Mouse (Mus musculus) limb, embryonic 10.5 days (tissue): ENCODE data around the gene Cog8. TPM values are rescaled to one million over a fixed set of nuclear protein-coding genes. Genes with fewer than 3 reads are reported as not detected.
A peak's percentile ranks its signal among the peaks of the same experiment; 100 is the strongest.
"Not testable (repeated sequence)": the region's sequence is repeated elsewhere in the genome, so short reads cannot be mapped to it uniquely, and the experiment has no call there.

Experiments
- DNase-seq: peaks from one replicate; pipeline ENCODE4 v3.0.0-alpha.2; 2017; ENCODE audit warnings: low spot score
- H3K27ac ChIP-seq: fragments of 300-500 bp; sonication (generic); 2 replicates; pipeline ENCODE4 v1.5.1; 2016; ENCODE audit warnings: mild to moderate bottlenecking
- H3K27me3 ChIP-seq: fragments of 300-500 bp; sonication (generic); 2 replicates; pipeline ENCODE4 v1.6.1; 2016; ENCODE audit warnings: low read depth, mild to moderate bottlenecking; ENCODE audit not compliant: poor library complexity, severe bottlenecking
- H3K36me3 ChIP-seq: fragments of 300-500 bp; sonication (generic); 2 replicates; pipeline ENCODE4 v1.6.1; 2016; ENCODE audit warnings: mild to moderate bottlenecking, moderate library complexity
- H3K4me1 ChIP-seq: fragments of 300-500 bp; sonication (generic); 2 replicates; pipeline ENCODE4 v1.6.1; 2016
- H3K4me3 ChIP-seq: fragments of 300-500 bp; sonication (generic); 2 replicates; pipeline ENCODE4 v1.5.1; 2016; ENCODE audit warnings: mild to moderate bottlenecking, moderate library complexity
- H3K9me3 ChIP-seq: fragments of 300-500 bp; sonication (generic); replicated peaks from 2 replicates; pipeline ENCODE4 v1.6.1; 2016; ENCODE audit warnings: mild to moderate bottlenecking
- WGBS: fragments of 180-500 bp; shearing (Covaris S2); methylation state at CpG from one replicate; pipeline ENCODE4 v1.1.7; 2016; 5-methylcytosine and 5-hydroxymethylcytosine counted together
- polyA plus RNA-seq: library from polyadenylated mRNA; unstranded; fragments of >200 nt; fragmentation: Nextera tagmentation; extraction: Ambion mirVana; gene quantifications from 2 replicates; pipeline ENCODE4 v1.2.1, GENCODE M21; 2016

The Cog8 gene
- polyA plus RNA-seq, 1 experiment from 2014 or later, result 46.1 TPM

DNA sequence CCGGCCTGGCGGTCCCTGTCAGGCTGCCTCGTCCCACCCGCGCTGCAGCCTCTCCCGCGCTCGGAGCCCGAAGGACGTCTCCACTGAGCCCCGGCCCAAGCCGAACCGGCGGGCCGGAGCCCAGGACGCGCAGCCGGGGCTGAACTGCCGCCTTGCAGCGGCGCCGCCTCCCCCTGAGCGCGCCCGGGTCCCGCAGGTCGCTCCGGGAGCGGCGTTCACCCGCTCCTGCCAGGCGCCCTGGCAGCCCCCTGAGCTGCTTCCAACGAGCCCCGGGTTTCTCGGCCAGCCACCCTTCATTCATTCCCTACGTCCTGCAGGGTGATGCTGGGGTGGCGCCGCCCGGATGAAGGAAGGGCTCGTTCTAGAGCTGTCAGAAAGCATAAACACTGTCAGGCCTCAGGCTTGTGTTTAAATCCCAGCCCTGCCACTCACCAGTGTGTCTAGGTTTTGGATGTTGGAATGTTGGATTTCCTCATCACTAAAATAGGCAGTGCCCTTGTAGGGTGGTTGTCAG, 24.9 kb downstream of the Cog8 start:
- WGBS, result under 1% methylated on average over 40 of the region's 40 CpGs
- H3K27me3 ChIP-seq, result no peaks in the 10 kb centered on the region
- H3K27ac ChIP-seq, result peak overlapping the region; percentile 91
- peaks cover 25% of the 10 kb centered on the region for H3K4me1 ChIP-seq
- H3K4me3 ChIP-seq, result peak overlapping the region; percentile 98
- DNase-seq, result no peak
- no peaks in the 10 kb centered on the region for H3K9me3 ChIP-seq
- peaks cover 13% of the 10 kb centered on the region for H3K36me3 ChIP-seq

DNA sequence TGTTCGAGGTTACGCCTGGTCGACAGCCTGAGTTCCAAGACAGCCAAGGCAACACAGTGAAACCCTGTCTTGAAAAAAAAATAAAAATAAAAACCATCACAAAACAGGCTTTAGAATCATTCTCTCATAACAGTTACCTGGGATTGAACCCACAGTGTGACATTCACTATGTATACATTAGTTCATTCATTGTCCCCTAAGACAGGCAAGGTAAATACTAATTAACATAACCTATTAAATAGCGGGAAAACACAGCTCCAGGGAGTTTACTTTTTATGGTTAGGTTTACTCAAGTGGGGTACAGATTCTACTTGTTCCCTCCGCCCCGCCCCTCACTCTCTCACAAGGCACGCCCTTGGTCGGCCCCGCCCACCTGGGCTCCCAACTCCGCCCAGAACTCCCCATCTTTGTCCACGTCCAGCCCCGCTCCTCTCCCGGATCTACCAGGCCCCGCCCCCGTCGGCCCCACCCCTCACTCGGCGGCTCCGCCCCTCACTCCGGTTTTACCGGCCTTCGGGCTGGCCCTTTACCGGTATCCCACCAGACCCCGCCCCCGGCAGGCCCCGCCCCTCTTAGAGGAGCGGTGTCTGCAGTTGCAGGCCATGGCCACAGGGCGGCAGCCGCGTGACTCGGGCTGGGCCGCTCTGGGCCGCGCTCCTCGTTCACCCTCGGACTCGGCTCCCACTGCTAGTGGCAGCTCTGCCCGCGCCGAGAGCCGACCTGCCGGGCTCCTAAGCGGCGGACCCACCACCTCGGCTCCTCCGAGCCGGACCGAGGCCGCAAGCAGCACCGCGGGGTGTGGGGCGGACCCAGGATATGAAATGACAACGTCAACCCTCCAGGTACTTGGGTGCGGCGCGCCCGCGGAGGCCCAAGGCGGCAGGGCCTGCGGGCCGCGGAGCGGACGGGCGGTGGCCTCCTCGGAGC, 25.6 kb downstream of the Cog8 start, which contains the start of gene Vps4a:
Vps4a (plus strand) TSS at position 573 of the 927 bp plus-strand sequence.
- H3K27me3 ChIP-seq, result no peaks in the 10 kb centered on the region
- H3K4me3 ChIP-seq, result peak within 1 kb of the TSS; percentile 98
- H3K4me1 ChIP-seq, result peaks cover 25% of the 10 kb centered on the region
- peak within 1 kb of the TSS; percentile 91 for H3K27ac ChIP-seq
- H3K36me3 ChIP-seq, result peaks cover 7% of the 10 kb centered on the region
- peak; percentile 96 for DNase-seq
- H3K9me3 ChIP-seq, result no peaks in the 10 kb centered on the region
- 4% methylated on average over 66 of the region's 66 CpGs for WGBS

DNA sequence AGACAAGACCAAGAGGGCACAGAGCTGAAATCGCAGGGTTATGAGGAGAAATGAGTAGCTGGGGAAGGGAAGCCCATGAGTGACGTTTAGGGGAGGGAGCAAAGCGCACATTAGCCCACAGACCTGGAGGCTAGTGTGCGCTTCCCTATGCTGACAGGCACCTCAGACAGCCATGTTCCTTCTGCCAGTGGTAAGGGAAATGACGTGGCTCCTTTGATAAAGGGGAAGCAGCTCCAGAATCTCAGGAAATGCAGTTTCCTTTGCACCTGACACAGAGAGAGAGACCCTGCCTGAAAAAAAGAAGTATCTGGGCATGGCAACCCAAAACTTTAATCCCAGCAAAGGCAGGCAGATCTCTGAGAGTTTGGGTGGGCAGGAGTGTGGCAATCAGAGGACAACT, 26.4 kb downstream of the Cog8 start:
- no peaks in the 10 kb centered on the region for H3K9me3 ChIP-seq
- H3K27me3 ChIP-seq, result no peaks in the 10 kb centered on the region
- H3K4me3 ChIP-seq, result no peak overlapping the region
- H3K36me3 ChIP-seq, result no peaks in the 10 kb centered on the region
- WGBS, result 75% methylated on average over 5 of the region's 5 CpGs
- no peak for DNase-seq
- no peak overlapping the region for H3K27ac ChIP-seq
- H3K4me1 ChIP-seq, result peaks cover 25% of the 10 kb centered on the region

DNA sequence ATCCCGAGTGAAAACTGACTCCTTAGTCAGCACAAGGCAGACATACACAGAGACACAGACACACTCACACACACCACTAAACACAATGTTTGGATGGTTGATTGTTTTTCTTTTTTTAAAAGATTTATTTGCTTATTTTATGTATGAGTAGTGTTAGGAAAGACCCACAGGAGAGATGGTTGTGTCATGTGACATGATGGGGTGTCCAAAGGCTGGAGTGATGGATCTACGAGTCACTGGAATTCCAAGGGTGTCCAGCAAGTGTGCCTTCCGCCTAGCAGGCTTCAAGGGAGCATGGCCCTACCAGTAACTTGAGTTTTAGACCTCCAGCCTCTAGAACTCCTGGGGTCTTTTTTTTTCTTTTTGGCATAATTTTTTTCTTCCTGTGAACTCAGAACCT, 27.2 kb downstream of the Cog8 start:
- Histone ChIP-seq H3K27me3 (no peaks in the 10 kb centered on the region), H3K9me3 (no peaks in the 10 kb centered on the region), H3K27ac (no peak overlapping the region), H3K4me1 (peaks cover 25% of the 10 kb centered on the region), H3K36me3 (no peaks in the 10 kb centered on the region), H3K4me3 (no peak overlapping the region)
- WGBS, result 84% methylated on average over 3 of the region's 3 CpGs
- DNase-seq, result no peak

DNA sequence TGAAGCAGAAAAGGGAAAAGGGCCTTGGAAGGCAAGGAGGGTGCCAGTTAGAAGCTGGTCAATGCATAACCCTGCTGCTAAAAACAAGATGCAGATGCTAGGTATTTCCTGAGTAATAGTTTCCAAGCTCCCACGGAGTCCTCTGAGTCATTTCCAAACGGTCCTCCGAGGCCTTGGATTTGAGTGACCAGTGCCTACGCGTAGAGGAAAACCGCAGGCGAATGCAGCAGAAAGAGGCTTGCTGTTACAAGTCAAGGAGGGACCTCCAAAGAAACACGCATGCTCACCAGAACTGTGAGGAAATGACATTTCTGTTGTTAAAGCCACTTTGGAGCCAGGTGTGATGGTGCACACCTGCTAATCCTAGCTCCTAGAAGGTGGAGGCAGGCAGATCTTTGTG, 33.0 kb downstream of the Cog8 start:
- DNase-seq, result no peak
- H3K27ac ChIP-seq, result no peak overlapping the region
- 90% methylated on average over 8 of the region's 8 CpGs for WGBS
- no peaks in the 10 kb centered on the region for H3K36me3 ChIP-seq
- no peaks in the 10 kb centered on the region for H3K9me3 ChIP-seq
- no peaks in the 10 kb centered on the region for H3K27me3 ChIP-seq
- no peak overlapping the region for H3K4me3 ChIP-seq
- no peaks in the 10 kb centered on the region for H3K4me1 ChIP-seq

DNA sequence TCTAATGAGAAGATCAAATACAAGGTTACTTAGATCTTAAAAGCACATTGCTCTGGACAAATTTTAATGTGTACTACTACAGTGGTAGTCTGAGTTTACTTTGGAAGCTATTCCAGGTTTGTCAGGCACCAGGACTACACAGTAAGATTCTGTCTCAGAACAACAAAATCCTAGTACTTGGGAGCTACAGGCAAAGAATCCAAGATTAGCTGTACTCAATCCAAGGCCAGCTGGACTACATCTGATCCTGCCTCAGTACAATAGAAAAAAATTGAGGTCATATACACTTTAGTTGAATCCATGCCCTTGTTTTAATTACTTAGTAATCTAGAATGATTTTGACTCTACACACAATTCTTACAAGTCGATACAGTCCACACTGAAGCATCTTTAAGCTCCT, 41.6 kb downstream of the Cog8 start:
- no peaks in the 10 kb centered on the region for H3K27me3 ChIP-seq
- DNase-seq, result no peak
- peaks cover 37% of the 10 kb centered on the region for H3K36me3 ChIP-seq
- H3K27ac ChIP-seq, result no peak overlapping the region
- H3K4me1 ChIP-seq, result no peaks in the 10 kb centered on the region
- H3K4me3 ChIP-seq, result no peak overlapping the region
- H3K9me3 ChIP-seq, result no peaks in the 10 kb centered on the region
- 96% methylated on average over 1 of the region's 1 CpGs for WGBS

DNA sequence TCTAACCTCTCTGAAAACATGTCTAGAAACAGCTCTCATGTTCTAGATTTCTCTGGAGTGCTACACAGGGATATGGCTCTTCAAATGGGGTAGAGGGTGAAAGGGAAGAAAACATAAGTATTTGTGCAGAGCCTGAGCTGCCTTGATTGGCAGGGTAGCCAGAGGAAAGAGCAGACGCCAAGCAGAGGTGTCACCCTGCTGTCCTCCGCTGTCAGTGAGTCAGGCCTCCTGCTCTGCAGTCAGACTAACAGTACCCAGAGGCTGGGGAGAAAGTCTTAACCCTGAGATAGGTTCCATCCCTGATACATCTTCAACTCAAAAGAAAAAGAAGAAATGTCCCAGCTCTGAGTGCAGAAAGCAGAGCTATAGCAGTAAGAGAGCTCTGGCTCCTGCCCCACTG, 43.8 kb downstream of the Cog8 start:
- Histone ChIP-seq H3K4me1 (no peaks in the 10 kb centered on the region), H3K27ac (no peak overlapping the region), H3K9me3 (no peaks in the 10 kb centered on the region), H3K27me3 (no peaks in the 10 kb centered on the region), H3K4me3 (no peak overlapping the region), H3K36me3 (peaks cover 59% of the 10 kb centered on the region)
- no peak for DNase-seq
- WGBS, result 79% methylated on average over 2 of the region's 2 CpGs

DNA sequence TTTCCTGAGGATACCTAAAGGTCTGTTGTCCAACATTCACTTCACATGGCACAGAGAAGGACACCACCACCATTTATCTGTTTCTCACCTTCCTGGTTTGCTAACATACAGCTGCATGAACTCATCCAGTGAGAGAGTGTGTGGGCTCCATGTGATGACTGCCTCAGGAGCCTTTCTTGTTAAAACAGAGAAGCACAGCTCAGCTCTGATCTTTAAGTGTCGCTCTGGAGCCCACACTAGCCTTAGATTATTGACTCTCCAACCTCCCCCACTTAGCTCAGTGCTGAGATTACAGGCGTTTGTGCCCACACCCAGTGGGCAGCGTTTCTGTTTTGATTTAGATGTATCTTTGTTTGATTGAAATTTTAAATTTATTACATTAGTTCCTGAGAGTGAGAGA, 48.7 kb downstream of the Cog8 start:
- Histone ChIP-seq H3K27ac (no peak overlapping the region), H3K9me3 (no peaks in the 10 kb centered on the region), H3K36me3 (peaks cover 83% of the 10 kb centered on the region), H3K27me3 (no peaks in the 10 kb centered on the region), H3K4me1 (no peaks in the 10 kb centered on the region), H3K4me3 (no peak overlapping the region)
- 84% methylated on average over 3 of the region's 3 CpGs for WGBS
- no peak for DNase-seq

DNA sequence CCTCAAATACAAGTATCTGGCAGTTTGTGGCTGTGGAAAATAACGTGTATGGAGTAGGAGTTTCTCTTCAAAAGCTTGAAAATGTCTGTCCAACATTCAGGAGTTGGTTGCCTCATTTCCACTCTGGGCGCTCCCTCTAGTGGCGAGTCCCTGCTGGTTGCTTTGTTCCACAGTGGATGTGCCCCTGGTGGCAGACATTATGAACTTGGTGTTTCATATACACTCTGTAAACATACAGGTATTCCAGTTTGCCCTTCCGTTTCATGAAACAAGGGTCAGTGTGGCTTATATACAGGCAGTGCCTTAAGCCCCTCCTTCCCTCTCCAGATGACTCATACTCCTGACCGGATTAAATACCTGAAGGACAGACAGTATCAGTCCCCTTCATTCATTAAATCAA, 54.0 kb downstream of the Cog8 start:
- Histone ChIP-seq H3K4me1 (no peaks in the 10 kb centered on the region), H3K27ac (no peak overlapping the region), H3K27me3 (no peaks in the 10 kb centered on the region), H3K9me3 (no peaks in the 10 kb centered on the region), H3K4me3 (no peak overlapping the region), H3K36me3 (peaks cover 47% of the 10 kb centered on the region)
- 58% methylated on average over 5 of the region's 5 CpGs for WGBS
- DNase-seq, result peak; percentile 89

DNA sequence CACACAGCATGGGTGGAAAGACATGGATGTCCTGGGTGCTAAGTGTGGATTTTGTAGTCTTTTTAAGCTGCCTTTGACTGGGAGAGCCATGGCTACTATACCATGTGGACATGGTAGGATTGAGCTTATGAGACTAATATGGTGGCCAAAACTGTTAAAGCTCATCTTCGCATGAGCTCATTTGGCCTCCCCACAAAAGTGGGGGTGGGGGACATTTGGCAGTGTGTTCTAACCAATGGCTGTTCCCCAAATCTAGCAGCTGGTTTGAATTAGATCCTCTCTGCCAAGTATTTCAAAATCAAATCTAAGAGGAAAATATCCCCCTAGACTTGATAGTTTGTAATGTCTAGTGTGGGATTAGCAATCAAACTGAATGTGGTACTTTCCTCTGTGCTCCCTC, 57.4 kb downstream of the Cog8 start:
- no peaks in the 10 kb centered on the region for H3K9me3 ChIP-seq
- WGBS, result 94% methylated on average over 1 of the region's 1 CpGs
- no peak overlapping the region for H3K27ac ChIP-seq
- H3K4me3 ChIP-seq, result no peak overlapping the region
- H3K27me3 ChIP-seq, result no peaks in the 10 kb centered on the region
- peaks cover 57% of the 10 kb centered on the region for H3K36me3 ChIP-seq
- no peak for DNase-seq
- H3K4me1 ChIP-seq, result no peaks in the 10 kb centered on the region

DNA sequence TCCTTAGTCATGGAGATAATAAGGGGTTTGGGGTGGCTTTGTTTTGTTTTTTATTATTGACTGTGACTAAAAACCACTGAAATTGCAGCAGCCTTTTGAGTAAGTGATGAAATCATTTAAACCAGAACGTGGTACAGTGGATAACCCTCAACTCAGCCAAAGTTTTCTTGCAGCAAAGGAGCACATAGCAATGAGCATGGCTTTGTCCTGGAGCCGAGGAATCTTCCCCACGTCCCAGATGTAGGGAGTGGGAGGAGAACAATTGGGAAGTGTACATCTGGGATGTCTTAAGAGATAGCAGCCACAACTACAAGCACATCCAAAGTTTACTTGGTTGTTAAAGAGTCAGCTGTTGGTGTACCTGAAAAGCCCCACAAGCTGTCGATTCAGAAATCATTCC, 59.1 kb downstream of the Cog8 start:
- H3K27ac ChIP-seq, result no peak overlapping the region
- peaks cover 65% of the 10 kb centered on the region for H3K36me3 ChIP-seq
- no peak for DNase-seq
- H3K9me3 ChIP-seq, result no peaks in the 10 kb centered on the region
- H3K4me1 ChIP-seq, result no peaks in the 10 kb centered on the region
- no peaks in the 10 kb centered on the region for H3K27me3 ChIP-seq
- no peak overlapping the region for H3K4me3 ChIP-seq
- 93% methylated on average over 4 of the region's 4 CpGs for WGBS

DNA sequence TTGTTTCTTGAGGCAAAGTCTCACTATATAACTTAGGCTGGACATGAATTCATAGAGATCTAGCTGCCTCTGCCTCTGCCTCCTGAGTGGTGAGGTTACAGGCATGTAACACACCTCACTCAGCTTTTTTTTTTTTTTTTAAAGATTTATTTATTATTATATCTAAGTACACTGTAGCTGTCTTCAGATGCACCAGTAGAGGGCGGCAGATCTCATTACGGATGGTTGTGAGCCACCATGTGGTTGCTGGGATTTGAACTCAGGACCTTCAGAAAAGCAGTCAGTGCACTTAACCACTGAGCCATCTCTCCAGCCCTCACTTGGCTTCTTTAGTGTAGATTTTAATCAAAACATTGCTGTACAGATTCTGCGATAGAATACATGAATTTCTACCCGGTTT, 60.1 kb downstream of the Cog8 start:
- not testable (repeated sequence) for H3K4me1 ChIP-seq, H3K27me3 ChIP-seq, H3K4me3 ChIP-seq, H3K27ac ChIP-seq, DNase-seq, H3K9me3 ChIP-seq
- peaks cover 71% of the 10 kb centered on the region for H3K36me3 ChIP-seq
- 85% methylated on average over 4 of the region's 4 CpGs for WGBS
